Mouse (Mus musculus): ENCODE measurements around the gene Stk11.

Stk11 gene

DNA sequence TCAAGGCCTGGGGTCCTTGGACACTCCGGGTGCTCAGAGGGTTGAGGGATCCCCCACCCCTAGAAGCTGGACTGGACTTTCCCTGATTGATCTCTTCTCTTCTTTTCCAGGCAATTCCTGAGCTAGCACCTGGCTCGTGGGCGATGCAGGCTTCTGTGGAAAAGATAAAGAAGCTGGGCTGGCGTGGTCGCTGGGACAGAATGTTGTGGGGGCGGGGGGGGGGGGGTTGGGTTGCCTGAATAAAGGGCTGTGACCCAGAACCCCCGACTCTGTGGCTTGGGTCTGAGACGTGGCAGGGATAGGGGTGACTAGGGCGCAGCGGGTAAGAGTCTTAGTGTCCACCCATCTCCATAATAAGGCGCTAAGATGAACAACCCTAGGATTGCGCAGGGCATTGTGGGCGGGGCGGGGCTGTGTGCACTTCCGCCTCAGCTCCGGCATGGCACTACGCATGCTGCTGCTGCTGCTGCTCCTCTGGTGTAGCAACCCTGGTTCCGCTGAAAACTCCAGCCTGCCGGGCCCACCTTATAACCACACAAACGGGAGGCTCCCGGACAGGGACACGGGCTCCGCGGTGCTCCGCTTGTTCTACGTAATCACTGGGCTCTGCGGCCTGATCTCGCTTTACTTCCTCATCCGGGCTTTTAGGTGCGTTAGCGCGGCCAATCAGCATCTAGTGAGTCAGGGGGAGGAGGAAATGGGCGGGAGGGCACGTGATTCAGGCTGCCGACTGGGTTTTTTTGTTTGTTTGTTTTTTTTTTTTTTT is 57.1 kb downstream of the Stk11 start, which contains the start of gene 1600002K03Rik:
1600002K03Rik (plus strand) TSS at position 418 of the 766 bp plus-strand sequence.
- peak; percentile 76 to 88 for DNase-seq

DNA sequence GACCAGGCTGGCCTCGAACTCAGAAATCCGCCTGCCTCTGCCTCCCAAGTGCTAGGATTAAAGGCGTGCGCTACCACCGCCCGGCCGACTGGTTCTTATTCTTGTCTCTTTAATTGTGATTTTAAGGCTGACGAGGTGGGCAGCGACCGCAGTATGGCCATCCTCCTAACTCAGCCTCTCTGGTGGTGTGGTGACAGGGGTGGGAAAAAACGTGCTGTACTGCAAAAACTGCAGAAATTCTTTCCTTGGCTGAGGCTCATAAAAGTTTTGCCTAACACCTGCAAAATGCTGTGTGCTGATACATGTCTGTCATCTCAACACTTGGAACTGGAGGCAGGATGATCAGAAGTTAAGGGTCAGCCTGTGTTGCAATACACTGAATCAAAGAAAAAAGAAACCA is 57.8 kb downstream of the Stk11 start:
- DNase-seq, result no peak

DNA sequence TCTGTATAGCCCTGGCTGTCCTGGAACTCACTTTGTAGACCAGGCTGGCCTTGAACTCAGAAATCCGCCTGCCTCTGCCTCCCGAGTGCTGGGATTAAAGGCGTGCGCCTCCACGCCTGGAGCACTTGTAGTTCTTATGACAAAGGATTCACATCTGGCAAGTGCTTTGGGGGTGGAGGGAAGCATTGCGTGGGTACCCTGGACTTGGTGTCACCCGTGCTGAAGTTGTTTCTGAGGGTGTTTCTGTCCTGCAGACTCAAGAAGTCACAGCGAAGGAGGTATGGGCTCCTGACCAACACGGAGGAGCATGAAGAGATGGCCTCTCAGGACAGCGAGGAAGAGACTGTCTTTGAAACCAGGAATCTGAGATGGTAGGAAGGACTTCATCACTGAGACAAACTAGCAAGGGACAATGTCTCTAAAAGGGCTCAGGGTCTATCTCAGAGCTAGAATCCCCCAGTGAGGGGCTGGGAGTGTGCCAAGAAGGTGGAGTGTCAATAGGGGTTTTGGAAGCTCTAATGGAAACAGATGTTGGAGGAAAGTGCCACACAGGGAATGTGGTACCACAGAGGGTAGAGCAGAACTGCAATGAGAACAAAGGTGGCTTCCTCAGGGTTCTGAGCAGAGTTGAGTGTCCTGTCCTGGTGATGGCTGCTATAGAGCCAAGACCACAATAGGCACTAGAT is 58.5 kb downstream of the Stk11 start:
- DNase-seq, result no peak

DNA sequence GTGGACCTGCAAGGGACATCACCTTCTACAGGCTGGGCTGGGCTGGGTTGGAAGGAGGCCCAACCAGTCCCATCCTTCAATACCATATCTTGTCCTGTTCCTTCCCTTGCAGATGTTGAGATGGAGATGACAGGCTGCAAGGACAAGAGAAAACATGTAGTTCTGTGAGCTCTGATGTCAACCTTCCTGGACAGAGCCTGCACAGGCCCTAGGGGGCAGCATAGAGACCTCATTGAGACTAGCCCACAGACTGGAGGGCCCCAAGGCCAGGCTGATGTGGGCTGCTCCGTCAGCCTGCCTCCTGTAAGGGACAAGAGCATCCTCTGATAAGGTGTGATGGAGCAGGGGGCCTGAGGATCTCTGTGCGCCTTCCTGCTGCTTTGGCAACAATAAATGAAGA is 59.1 kb downstream of the Stk11 start:
- no peak for DNase-seq

DNA sequence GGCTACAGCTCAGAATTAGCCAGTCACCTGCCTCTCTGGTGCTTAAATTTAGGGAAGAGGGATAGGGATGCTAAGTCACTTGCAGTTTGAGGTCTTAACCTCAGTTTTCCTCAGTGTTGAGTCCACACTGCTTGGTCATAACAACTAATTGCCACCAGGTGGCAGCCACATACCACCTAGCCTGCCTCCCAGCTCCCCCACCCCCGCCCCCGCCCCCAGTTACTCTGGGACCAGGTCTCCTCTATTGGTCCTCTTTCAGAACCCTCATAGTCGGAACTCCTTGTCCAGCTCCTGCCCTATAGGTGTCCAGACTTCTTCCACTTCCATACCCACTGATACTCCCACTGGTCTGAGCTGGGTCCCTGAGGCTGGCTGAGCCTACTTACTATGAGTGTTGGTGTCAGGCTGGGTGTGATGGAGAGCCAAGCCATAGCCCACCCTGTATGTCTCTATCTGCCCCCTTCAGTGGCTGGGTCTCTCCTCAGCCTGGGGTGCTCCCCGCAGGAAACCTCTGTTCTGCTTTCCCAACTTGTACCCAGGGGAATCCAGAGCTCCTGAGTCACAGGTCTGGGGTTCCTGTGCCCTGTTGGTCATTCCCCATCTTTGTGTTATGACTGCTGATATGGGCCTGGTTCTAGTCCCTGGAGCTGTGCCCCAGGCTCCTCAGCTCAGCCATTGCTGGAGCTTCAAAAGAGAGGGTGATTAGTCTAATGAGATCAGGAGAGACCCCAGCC is 60.1 kb downstream of the Stk11 start:
- no peak for DNase-seq

DNA sequence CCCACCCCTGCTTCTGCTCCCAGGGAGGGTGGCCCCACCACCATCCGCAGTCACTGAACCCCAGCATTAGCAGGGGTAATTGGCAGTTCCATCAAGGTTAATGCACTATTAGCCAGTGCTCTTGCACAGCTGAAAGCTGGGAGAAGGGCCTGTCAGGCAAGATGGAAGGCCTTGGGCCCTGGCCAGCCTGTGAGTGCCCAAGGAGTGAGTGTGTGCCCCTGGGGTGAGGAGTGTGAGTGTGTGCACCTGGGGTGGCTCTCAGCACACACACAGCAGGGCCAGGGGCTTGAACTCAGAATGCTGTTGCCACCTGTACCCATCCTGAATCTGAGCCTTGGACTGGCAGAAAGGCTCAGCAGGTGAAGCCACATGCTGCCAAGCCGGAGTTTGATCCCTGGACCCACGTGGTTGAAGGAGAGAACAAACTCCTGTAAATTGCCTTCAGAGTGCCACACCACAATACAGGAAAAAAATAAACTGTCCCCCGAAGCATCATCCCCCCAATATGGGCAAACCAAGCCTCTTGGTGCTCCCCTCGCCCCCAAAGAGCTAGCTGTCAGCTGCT is 60.7 kb downstream of the Stk11 start:
- DNase-seq, result no peak

DNA sequence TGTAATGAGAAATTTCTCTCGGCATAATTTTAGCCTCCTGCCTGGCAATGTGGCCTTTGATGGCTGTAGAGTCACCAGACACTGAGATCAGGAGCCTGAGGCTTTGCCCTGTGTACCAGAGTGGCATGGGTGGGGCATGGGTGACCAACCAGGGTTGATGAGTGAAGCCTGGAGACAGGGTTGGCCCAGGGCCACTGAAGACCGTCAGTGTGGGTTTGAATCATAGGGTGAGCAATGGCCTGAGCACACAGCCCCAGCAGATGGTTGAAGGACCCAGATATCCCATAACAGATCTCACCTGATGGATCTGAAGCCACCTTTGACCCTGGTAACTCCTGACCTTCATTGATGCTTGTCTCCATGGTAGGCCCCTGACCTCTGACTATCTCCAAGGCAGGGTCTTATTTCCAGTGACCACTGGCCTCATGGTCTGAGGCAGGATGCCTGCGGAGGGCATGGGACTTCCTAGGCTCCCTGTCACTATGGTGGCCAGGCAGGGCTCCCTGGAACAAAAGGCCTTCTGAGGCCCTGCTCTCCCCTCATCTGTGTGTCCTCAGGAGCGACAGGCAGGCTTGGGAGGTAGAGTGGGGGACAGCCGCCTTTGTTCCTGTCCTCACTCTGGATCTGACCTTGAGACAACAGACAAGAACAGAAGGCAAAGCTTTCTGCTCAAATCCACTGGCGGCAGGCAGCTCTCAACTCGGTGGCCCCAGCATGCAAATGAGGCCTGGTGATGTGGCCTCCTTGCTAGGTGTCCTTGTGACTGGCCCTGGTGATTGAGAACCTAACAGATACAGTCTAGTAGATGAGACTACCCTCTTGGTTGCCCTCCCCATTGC is 62.1 kb downstream of the Stk11 start:
- no peak for DNase-seq

DNA sequence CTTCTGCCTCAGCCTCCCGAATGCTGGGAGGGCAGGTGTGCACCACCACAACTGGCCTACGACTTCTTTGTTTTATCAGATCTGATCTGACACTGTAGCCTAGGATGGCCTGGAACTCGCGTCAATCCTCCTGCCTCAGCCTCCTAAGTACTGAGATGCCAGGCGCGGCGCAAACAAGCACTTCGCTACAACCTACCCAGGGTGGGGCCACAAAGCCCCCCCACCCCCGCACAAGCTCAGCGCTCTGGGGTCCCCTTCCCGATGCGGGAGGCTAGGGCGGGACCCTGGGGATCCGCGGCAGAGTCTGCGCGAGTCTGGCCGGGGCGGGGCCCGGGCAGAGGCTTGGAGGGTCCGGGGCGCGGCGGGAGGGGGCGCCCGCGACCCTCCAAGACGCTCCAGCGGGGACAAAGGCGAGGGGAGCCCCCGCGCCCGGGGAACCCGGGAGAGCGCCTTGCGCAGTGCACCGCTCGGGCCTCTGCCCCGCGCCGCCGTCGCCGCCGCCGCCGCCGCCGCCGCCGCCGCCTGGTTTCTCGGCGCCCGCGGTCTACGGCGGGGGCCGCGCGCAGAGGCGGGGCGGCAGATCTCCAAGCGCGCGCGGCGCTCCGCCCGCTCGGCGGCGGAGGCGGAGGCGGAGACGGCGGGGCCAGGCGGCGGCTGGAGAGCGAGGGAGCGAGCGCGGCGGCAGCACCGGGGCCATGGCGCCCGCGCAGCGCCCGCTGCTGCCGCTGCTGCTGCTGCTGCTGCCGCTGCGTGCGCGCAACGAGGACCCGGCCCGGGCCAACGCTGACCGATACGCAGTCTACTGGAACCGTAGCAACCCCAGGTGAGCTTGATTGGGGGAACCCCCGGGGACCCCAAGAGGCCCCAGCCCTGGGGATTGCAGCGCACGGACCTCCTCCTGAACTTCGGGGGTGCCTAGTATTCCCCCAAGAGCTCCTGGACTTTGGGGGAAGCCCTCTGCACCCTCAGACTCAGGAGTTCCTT is 63.8 kb downstream of the Stk11 start, which contains the start of gene Efna2:
Efna2 (plus strand) TSS at position 415 of the 984 bp plus-strand sequence.
- DNase-seq, result no peak
